Mouse (Mus musculus) kidney, postnatal 0 days (tissue): ENCODE measurements around the gene Olfr263. TPM values are rescaled to one million over a fixed set of nuclear protein-coding genes. Genes with fewer than 3 reads are reported as not detected.

ENCODE experiments used
- ATAC-seq: fragments of 200-750 bp; cut with Nextera tagmentation; replicated peaks from 2 replicates; pipeline ENCODE4 v1.8.0; 2017; ENCODE audit warnings: low read depth, moderate number of reproducible peaks, moderate TSS enrichment, moderate library complexity; ENCODE audit not compliant: low FRiP score
- DNase-seq: peaks from one replicate; pipeline ENCODE4 v3.0.0-alpha.2; 2016; ENCODE audit warnings: low spot score
- H3K27ac ChIP-seq: fragments of 300-500 bp; sonication (generic); 2 replicates; pipeline ENCODE4 v1.5.1; 2014; ENCODE audit warnings: mild to moderate bottlenecking
- H3K27me3 ChIP-seq: fragments of 300-500 bp; sonication (generic); 2 replicates; pipeline ENCODE4 v1.6.1; 2014; ENCODE audit warnings: low read length, mixed read lengths; ENCODE audit not compliant: insufficient read depth
- H3K36me3 ChIP-seq: fragments of 300-500 bp; sonication (generic); 2 replicates; pipeline ENCODE4 v1.6.1; 2014; ENCODE audit warnings: low read length, mixed read lengths; ENCODE audit not compliant: insufficient read depth
- H3K4me1 ChIP-seq: fragments of 300-500 bp; sonication (generic); replicated peaks from 2 replicates; pipeline ENCODE4 v1.6.1; 2014; ENCODE audit warnings: antibody characterized with exemption, low read length, mixed read lengths; ENCODE audit not compliant: insufficient read depth
- H3K4me2 ChIP-seq: fragments of 300-500 bp; sonication (generic); 2 replicates; pipeline ENCODE4 v1.6.1; 2014; ENCODE audit warnings: mild to moderate bottlenecking, low read length, moderate library complexity, mixed read lengths
- H3K4me3 ChIP-seq: fragments of 300-500 bp; sonication (generic); replicated peaks from 2 replicates; pipeline ENCODE4 v1.5.1; 2014; ENCODE audit warnings: low read depth, low read length
- H3K9ac ChIP-seq: fragments of 300-500 bp; sonication (generic); 2 replicates; pipeline ENCODE4 v1.6.1; 2014; ENCODE audit warnings: low read depth, low read length
- H3K9me3 ChIP-seq: fragments of 300-500 bp; sonication (generic); replicated peaks from 2 replicates; pipeline ENCODE4 v1.6.1; 2016; ENCODE audit warnings: low read length, inconsistent platforms, mixed read lengths
- CTCF ChIP-seq: IDR thresholded peaks from 2 replicates; pipeline ENCODE4 v1.5.1; 2016; ENCODE audit warnings: antibody characterized with exemption, low read depth, mild to moderate bottlenecking, moderate library complexity
- WGBS: fragments of 180-500 bp; shearing (Covaris S2); extraction: QIAGEN DNeasy Blood & Tissue Kit; methylation state at CpG from one replicate; pipeline ENCODE4 v1.1.7; 2014; 5-methylcytosine and 5-hydroxymethylcytosine counted together
- polyA plus RNA-seq: library from polyadenylated mRNA; unstranded; fragments of >200 nt; fragmentation: Nextera tagmentation; extraction: Ambion mirVana; gene quantifications from 2 replicates; pipeline ENCODE4 v1.2.1, GENCODE M21; 2015

Olfr263 gene
- polyA plus RNA-seq, 1 experiment from 2014 or later, result not detected

DNA sequence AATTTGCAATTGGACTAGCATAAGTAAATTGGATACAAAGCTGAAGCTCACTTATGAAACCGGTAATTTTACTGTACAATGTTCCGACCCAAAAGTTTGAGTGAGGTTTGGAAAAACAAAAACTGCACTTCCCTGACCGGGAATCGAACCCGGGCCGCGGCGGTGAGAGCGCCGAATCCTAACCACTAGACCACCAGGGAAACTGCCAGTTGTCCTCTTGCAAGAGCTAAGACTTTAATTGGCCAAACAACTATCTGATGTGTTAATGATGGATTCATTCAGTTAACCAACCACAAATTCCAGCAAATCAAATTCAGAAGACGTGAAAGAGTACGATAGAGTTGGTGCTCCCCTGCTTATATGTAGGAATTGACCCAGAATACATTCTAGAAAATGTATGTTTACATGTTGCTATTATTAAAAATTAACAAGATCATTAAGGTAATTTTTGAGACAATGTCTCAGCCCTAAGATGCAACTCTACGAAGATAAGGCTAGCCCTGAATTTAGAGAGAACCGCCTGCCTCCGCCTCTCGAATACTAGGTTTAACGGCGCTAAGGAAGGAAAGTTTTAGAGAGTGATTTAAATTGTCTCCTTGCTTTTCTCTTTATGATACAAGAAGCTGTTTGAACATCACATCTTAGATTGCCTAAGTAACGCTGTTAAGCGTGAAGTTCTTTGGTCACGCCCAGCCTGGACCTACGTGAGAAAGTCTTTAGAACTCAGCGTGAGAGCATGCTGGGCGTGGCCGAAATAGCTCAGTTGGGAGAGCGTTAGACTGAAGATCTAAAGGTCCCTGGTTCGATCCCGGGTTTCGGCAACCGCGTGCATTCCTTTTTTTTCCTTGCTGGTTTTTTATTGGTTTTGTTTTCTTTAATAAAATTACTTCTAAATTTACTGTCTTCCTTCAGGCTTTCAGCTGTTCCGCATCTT is 31.5 kb downstream of the Olfr263 start:
- TF ChIP-seq CTCF, result no peak
- under 1% methylated on average over 32 of the region's 32 CpGs for WGBS
- H3K9ac ChIP-seq, result peak overlapping the region; percentile 50; the same call in 1 of the 2 replicates

DNA sequence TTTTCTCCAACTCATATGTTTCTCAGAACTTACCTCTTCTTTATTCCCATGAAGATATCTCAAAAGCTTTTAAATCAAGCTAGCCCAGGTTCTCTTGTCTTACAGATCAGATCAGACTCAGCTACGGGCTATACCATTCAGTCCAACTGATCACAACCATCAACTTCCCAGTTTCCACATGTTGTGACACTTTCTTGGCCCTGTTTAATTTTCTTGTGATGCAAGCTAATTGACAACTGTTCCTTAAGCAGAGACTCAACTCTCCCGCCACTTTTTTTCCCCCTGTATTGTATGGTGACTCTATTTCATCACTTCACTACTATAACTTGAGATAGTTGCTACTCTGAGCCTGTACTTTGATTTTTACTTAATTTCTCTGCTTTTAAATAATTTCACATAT is 32.2 kb downstream of the Olfr263 start:
- 0 out of 2 replicates have a peak, but pooled peaks cover 3% of the 10 kb centered on the region for H3K4me1 ChIP-seq
- no peaks in the 10 kb centered on the region for H3K9me3 ChIP-seq
- DNase-seq, result no peak
- 37% methylated on average over 2 of the region's 2 CpGs for WGBS
- no peaks in the 10 kb centered on the region for H3K36me3 ChIP-seq
- no peak overlapping the region for H3K9ac ChIP-seq
- ATAC-seq, result no peak
- H3K27me3 ChIP-seq, result no peaks in the 10 kb centered on the region
- H3K27ac ChIP-seq, result no peak overlapping the region
- TF ChIP-seq CTCF, result no peak
- peak overlapping the region; percentile 62; the same call in 1 of the 2 replicates for H3K4me3 ChIP-seq
- peak overlapping the region; percentile 30; the same call in 1 of the 2 replicates for H3K4me2 ChIP-seq

More for the DNA sequence above, 31.5 kb downstream of the Olfr263 start:
- peak; percentile 91 for DNase-seq
- H3K9me3 ChIP-seq, result no peaks in the 10 kb centered on the region
- H3K27ac ChIP-seq, result no peak overlapping the region
- H3K36me3 ChIP-seq, result no peaks in the 10 kb centered on the region
- H3K4me3 ChIP-seq, result peak overlapping the region; percentile 62
- 0 out of 2 replicates have a peak, but pooled peaks cover 3% of the 10 kb centered on the region for H3K4me1 ChIP-seq
- H3K27me3 ChIP-seq, result no peaks in the 10 kb centered on the region
- peak overlapping the region; percentile 95 for H3K4me2 ChIP-seq
- ATAC-seq, result peak; percentile 91

DNA sequence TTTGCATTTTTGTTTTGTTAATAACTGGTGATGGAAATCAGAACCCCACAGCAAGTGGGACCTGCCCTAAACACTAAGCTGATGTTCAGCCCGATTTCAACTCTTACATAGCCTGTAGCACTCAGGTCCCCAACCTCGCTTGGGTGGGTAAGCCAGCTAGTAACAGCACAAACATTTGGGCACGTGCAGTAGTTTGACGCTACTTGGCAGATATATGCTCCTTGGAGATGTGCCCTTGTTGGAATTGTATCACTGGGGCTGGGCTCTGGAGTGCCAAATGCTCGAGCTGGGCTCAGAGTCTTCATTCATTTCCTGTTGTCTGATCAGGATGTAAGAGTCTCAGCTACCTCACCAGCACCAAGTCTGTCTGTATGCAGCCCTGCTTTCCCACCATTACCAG is 33.2 kb downstream of the Olfr263 start:
- TF ChIP-seq CTCF, result no peak
- Histone ChIP-seq H3K36me3 (no peaks in the 10 kb centered on the region), H3K9ac (no peak overlapping the region), H3K9me3 (no peaks in the 10 kb centered on the region), H3K27ac (no peak overlapping the region), H3K4me2 (no peak overlapping the region), H3K27me3 (no peaks in the 10 kb centered on the region), H3K4me3 (no peak overlapping the region), H3K4me1 (0 out of 2 replicates have a peak, but pooled peaks cover 3% of the 10 kb centered on the region)
- 48% methylated on average over 5 of the region's 5 CpGs for WGBS
- DNase-seq, result no peak
- ATAC-seq, result no peak

DNA sequence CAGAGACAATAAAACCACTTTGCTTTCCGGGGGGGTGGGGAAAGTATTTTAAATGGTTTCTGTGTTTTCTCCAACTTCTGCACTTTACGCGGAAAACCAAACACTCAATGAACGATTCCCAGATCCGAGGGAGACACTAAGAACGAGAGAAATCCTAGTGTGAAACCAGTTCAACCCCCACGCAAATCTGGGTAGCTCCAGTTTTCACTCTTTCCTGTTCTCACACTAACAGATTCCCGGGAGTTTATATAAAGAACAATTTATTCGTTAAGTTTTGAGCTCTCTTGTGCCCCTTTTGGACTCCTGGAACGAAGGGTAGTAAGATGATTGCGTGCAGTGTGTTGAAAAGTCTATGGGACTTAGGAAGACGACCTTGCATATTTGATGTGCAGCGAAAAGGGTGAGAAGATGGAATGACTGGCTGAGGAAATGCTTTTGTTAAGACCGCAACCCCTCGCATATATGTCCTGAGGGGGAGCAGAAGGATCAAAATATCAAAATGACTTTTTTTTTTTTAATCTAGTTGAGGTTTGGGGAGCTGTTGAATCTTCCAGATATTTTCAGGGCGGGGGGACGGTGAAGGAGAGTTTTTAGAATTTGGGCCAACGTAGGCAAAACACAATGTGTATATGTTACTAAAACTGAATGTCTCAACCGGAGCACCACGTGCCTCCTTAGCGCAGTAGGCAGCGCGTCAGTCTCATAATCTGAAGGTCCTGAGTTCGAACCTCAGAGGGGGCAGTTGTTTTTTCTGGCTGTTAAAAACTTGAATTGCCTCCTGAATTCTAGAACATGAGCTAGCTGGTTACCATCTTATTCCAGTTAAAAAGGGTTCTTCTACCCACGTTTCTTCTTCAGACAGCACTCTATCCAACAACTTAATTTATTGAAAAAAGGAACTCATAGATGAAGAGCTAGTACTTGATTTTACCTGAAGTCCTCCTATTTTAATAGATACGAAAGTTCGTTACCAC is 37.8 kb downstream of the Olfr263 start:
- Histone ChIP-seq H3K27me3 (no peaks in the 10 kb centered on the region), H3K4me2 (peak overlapping the region; percentile 57), H3K4me1 (peaks cover 5% of the 10 kb centered on the region; the same call in 1 of the 2 replicates), H3K36me3 (no peaks in the 10 kb centered on the region), H3K9me3 (no peaks in the 10 kb centered on the region), H3K27ac (no peak overlapping the region), H3K9ac (0 out of 2 replicates have a peak overlapping the region, but pooled peaks have one; percentile 14), H3K4me3 (peak overlapping the region; percentile 51)
- DNase-seq, result peak; percentile 86
- peak; percentile 59 for ATAC-seq
- TF ChIP-seq CTCF, result no peak
- under 1% methylated on average over 27 of the region's 27 CpGs for WGBS

DNA sequence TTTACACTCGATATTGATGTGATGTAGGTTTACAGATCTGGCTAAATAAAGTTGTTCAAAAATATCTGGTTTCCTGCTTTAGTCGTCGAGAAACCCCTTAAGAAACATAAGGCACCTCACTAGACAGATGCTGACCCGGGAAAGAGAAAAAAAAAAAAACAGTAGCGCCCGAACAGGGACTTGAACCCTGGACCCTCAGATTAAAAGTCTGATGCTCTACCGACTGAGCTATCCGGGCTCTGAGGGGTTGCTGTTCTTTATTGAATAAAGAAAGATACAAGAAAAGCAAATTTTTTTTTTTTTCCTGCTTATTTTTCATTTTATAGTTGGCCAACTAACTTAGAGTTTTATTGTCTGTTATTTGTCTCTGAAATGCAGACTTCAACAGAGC is 38.5 kb downstream of the Olfr263 start:
- ATAC-seq (no peak; the same call in 1 of the 2 replicates), DNase-seq (no peak)
- WGBS, result 1% methylated on average over 8 of the region's 8 CpGs

More for the DNA sequence above, 38.5 kb downstream of the Olfr263 start:
- H3K36me3 ChIP-seq, result no peaks in the 10 kb centered on the region
- H3K4me1 ChIP-seq, result peaks cover 5% of the 10 kb centered on the region; the same call in 1 of the 2 replicates
- no peak for TF ChIP-seq CTCF
- 0 out of 2 replicates have a peak overlapping the region, but pooled peaks have one; percentile 5 for H3K9ac ChIP-seq
- peak overlapping the region; percentile 57 for H3K4me2 ChIP-seq
- H3K27me3 ChIP-seq, result no peaks in the 10 kb centered on the region
- H3K4me3 ChIP-seq, result peak overlapping the region; percentile 51
- no peaks in the 10 kb centered on the region for H3K9me3 ChIP-seq
- H3K27ac ChIP-seq, result no peak overlapping the region
